Mouse (Mus musculus) MEL (cell line): ENCODE results near the gene Hes3. TPM values are rescaled to one million over a fixed set of nuclear protein-coding genes. Genes with fewer than 3 reads are reported as not detected.

Source experiments
- DNase-seq: peaks from one replicate; pipeline ENCODE4 v3.0.0; 2011; ENCODE audit warnings: low read depth, low spot score
- H3K27ac ChIP-seq: 2 replicates; pipeline ENCODE4 v1.5.1; 2012; ENCODE audit warnings: low read depth, mild to moderate bottlenecking, control low read depth, low read length, moderate library complexity; ENCODE audit not compliant: control insufficient read depth
- H3K27me3 ChIP-seq, 2 experiments: fragments of 150-350 bp in 1 of 2; sonication (generic) in 1 of 2; 2 replicates each; pipeline ENCODE4 v1.6.1; 2012; ENCODE audit warnings: low read length in 2 of 2, mild to moderate bottlenecking in 2 of 2, improper control_type of control experiment in 1 of 2, moderate library complexity in 1 of 2; ENCODE audit not compliant: insufficient read depth in 2 of 2, control insufficient read depth in 1 of 2
- H3K36me3 ChIP-seq, 2 experiments: 2 replicates each; pipeline ENCODE4 v1.6.1; 2012 to 2014; ENCODE audit warnings: low read length in 2 of 2, improper control_type of control experiment in 1 of 2, inconsistent platforms in 1 of 2, mild to moderate bottlenecking in 1 of 2; ENCODE audit not compliant: insufficient read depth in 2 of 2, control insufficient read depth in 1 of 2
- H3K4me1 ChIP-seq, 2 experiments: fragments of 150-350 bp in 1 of 2; sonication (generic) in 1 of 2; 2 replicates each; pipeline ENCODE4 v1.6.1; 2012; ENCODE audit warnings: low read length in 2 of 2, improper control_type of control experiment in 1 of 2, mild to moderate bottlenecking in 1 of 2; ENCODE audit not compliant: insufficient read depth in 2 of 2, control insufficient read depth in 1 of 2
- H3K4me3 ChIP-seq, 2 experiments: fragments of 150-350 bp in 1 of 2; sonication (generic) in 1 of 2; 2 replicates each; pipeline ENCODE4 v1.5.1; 2012; ENCODE audit warnings: low read depth in 2 of 2, low read length in 2 of 2, mild to moderate bottlenecking in 2 of 2, moderate library complexity in 2 of 2, control low read depth in 1 of 2, improper control_type of control experiment in 1 of 2; ENCODE audit not compliant: control insufficient read depth in 1 of 2, insufficient read depth in 1 of 2
- H3K79me2 ChIP-seq: 2 replicates; pipeline ENCODE4 v1.6.1; 2012; ENCODE audit warnings: mild to moderate bottlenecking, low read length, moderate library complexity; ENCODE audit not compliant: control insufficient read depth, poor library complexity, insufficient read depth
- H3K9ac ChIP-seq: 2 replicates; pipeline ENCODE4 v1.6.1; 2012; ENCODE audit warnings: low read depth, mild to moderate bottlenecking, control low read depth, low read length, moderate library complexity; ENCODE audit not compliant: control insufficient read depth, poor library complexity, severe bottlenecking
- H3K9me3 ChIP-seq: fragments of 150-350 bp; sonication (generic); replicated peaks from 2 replicates; pipeline ENCODE4 v1.6.1; 2012; ENCODE audit warnings: mild to moderate bottlenecking, low read length, improper control_type of control experiment, moderate library complexity; ENCODE audit not compliant: insufficient read depth
- CTCF ChIP-seq, 3 experiments: IDR thresholded peaks in 2 of 3; conservative IDR thresholded peaks in 1 of 3; 2 replicates each; pipeline ENCODE4 v1.5.1; 2011 to 2012; ENCODE audit warnings: low read length in 3 of 3, low read depth in 2 of 3, mild to moderate bottlenecking in 2 of 3, improper control_type of control experiment in 1 of 3, inconsistent platforms in 1 of 3, mixed read lengths in 1 of 3, moderate library complexity in 1 of 3; ENCODE audit not compliant: control insufficient read depth in 1 of 3, insufficient read depth in 1 of 3, poor library complexity in 1 of 3, severe bottlenecking in 1 of 3
- ELF1 ChIP-seq: IDR thresholded peaks from 2 replicates; pipeline ENCODE4 v1.6.1; 2014; ENCODE audit warnings: low read depth, mild to moderate bottlenecking, inconsistent platforms, low read length, improper control_type of control experiment, moderate library complexity
- JUND ChIP-seq: IDR thresholded peaks from 2 replicates; pipeline ENCODE4 v1.6.1; 2011; ENCODE audit warnings: low read depth, mild to moderate bottlenecking, improper control_type of control experiment, low read length
- KAT2A ChIP-seq: conservative IDR thresholded peaks from 2 replicates; pipeline ENCODE4 v1.6.1; 2012; ENCODE audit warnings: low read depth, low read length, improper control_type of control experiment, inconsistent platforms
- MAX ChIP-seq: IDR thresholded peaks from 2 replicates; pipeline ENCODE4 v1.6.1; 2011; ENCODE audit warnings: low read length, improper control_type of control experiment
- MAZ ChIP-seq: IDR thresholded peaks from 2 replicates; pipeline ENCODE4 v1.6.1; 2012; ENCODE audit warnings: low read depth, mild to moderate bottlenecking, inconsistent platforms, low read length, improper control_type of control experiment
- POLR2A ChIP-seq, 2 experiments: IDR thresholded peaks; 2 replicates each; pipeline ENCODE4 v1.6.1; 2011 to 2012; ENCODE audit warnings: low read length in 2 of 2, mild to moderate bottlenecking in 2 of 2, control low read depth in 1 of 2, improper control_type of control experiment in 1 of 2, low read depth in 1 of 2, moderate library complexity in 1 of 2; ENCODE audit not compliant: control insufficient read depth in 1 of 2, insufficient read depth in 1 of 2, poor library complexity in 1 of 2
- POLR2AphosphoS2 ChIP-seq: IDR thresholded peaks from 2 replicates; pipeline ENCODE4 v1.6.1; 2011; ENCODE audit warnings: low read length, improper control_type of control experiment
- POLR2AphosphoS5 ChIP-seq: IDR thresholded peaks from 2 replicates; pipeline ENCODE4 v1.6.1; 2012; ENCODE audit warnings: low read depth, borderline replicate concordance, mild to moderate bottlenecking, inconsistent platforms, low read length, moderate library complexity, mixed read lengths
- SMC3 ChIP-seq: IDR thresholded peaks from 2 replicates; pipeline ENCODE4 v1.6.1; 2011; ENCODE audit warnings: low read depth, low read length, improper control_type of control experiment
- TBP ChIP-seq: IDR thresholded peaks from 2 replicates; pipeline ENCODE4 v1.8.0; 2011; ENCODE audit warnings: low read depth, low read length, improper control_type of control experiment
- TCF12 ChIP-seq: IDR thresholded peaks from 2 replicates; pipeline ENCODE4 v1.6.1; 2014; ENCODE audit warnings: low read depth, mild to moderate bottlenecking, inconsistent platforms, low read length, improper control_type of control experiment, moderate library complexity
- USF2 ChIP-seq, 2 experiments: IDR thresholded peaks; 2 replicates each; pipeline ENCODE4 v1.6.1; 2011 to 2012; ENCODE audit warnings: improper control_type of control experiment in 2 of 2, low read length in 2 of 2, borderline replicate concordance in 1 of 2, inconsistent platforms in 1 of 2, low read depth in 1 of 2, mild to moderate bottlenecking in 1 of 2; ENCODE audit not compliant: insufficient read depth in 1 of 2
- polyA plus RNA-seq, 2 experiments: library from polyadenylated mRNA; stranded (reverse) in 1 of 2; unstranded in 1 of 2; fragments of >175 nt in 1 of 2; fragments of >200 nt in 1 of 2; gene quantifications; 2 replicates each; pipeline versions ENCODE4 v1.2.1 to v1.2.4; 2012; ENCODE audit warnings: low replicate concordance in 2 of 2, low read depth in 1 of 2; ENCODE audit not compliant: insufficient read length in 2 of 2, insufficient read depth in 1 of 2, missing spikeins in 1 of 2
- total RNA-seq: library from RNA; depleted of rRNA; stranded (reverse); fragments of 300-350 nt; gene quantifications from 2 replicates; pipeline ENCODE4 v1.2.3, GENCODE M21; 2012

Hes3 gene
- total and polyA plus RNA-seq, 3 experiments: 0.04 TPM; not detected in 2

- no peaks in the 10 kb centered on the region for H3K27me3 ChIP-seq
Observed at GRCm38 (mm10) chr4:152315498-152316213, 24.2 kb upstream of the Hes3 start.

DNA sequence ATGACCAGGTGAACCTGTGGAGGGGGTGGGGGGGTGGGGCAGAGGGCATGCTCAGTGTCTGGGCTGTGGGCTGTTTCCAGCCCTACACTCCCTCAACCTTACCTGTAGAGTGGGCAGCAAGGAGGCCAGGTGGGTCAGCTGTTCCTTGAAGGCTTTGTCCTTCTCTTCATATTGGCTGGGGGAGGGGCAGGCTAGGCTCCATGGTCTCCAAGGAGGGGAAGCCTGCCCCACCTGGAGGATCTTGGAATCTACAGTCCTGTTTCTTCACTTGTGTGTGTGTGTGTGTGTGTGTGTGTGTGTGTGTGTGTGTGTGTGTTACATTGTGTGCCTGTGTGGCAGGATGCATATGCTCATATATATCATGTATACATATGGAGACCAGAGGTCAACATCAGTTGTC lies 22.5 kb upstream of the Hes3 start:
- no peaks in the 10 kb centered on the region for H3K79me2 ChIP-seq
- H3K9me3 ChIP-seq: no peaks in the 10 kb centered on the region
- no peaks in the 10 kb centered on the region for H3K27me3 ChIP-seq
- no peak overlapping the region for H3K4me3 ChIP-seq
- H3K27ac ChIP-seq: no peak overlapping the region
- H3K4me1 ChIP-seq: no peaks in the 10 kb centered on the region
- no peak for DNase-seq
- H3K36me3 ChIP-seq: no peaks in the 10 kb centered on the region
- H3K9ac ChIP-seq: no peak overlapping the region
- TF ChIP-seq CTCF (IDR thresholded peaks at IDR 0.05 in 2 of 3, conservative IDR thresholded peaks at IDR 0.05 in 1 of 3; ENCODE audit: control insufficient read depth in 1 of 3, insufficient read depth in 1 of 3, low read depth in 2 of 3, low read length in 3 of 3, poor library complexity in 1 of 3, severe bottlenecking in 1 of 3) (peak in 1 of 3 experiments; percentile 13; a peak in 1 of 6 replicates), TCF12 (no peak)

More at GRCm38 (mm10) chr4:152315498-152316213, 24.2 kb upstream of the Hes3 start:
- no peaks in the 10 kb centered on the region for H3K4me1 ChIP-seq
- H3K79me2 ChIP-seq: no peaks in the 10 kb centered on the region
- no peak overlapping the region for H3K4me3 ChIP-seq
- no peak overlapping the region for H3K27ac ChIP-seq
- no peaks in the 10 kb centered on the region for H3K9me3 ChIP-seq
- no peak for TF ChIP-seq MAZ
- no peak for TF ChIP-seq POLR2AphosphoS2
- TF ChIP-seq MAX: no peak
- TF ChIP-seq POLR2A (IDR thresholded peaks at IDR 0.05; ENCODE audit: control insufficient read depth in 1 of 2, insufficient read depth in 1 of 2, low read depth in 1 of 2, low read length in 2 of 2, poor library complexity in 1 of 2): no peak
- no peak for TF ChIP-seq KAT2A
- DNase-seq: no peak
- no peak overlapping the region for H3K9ac ChIP-seq
- H3K36me3 ChIP-seq: no peaks in the 10 kb centered on the region

DNA sequence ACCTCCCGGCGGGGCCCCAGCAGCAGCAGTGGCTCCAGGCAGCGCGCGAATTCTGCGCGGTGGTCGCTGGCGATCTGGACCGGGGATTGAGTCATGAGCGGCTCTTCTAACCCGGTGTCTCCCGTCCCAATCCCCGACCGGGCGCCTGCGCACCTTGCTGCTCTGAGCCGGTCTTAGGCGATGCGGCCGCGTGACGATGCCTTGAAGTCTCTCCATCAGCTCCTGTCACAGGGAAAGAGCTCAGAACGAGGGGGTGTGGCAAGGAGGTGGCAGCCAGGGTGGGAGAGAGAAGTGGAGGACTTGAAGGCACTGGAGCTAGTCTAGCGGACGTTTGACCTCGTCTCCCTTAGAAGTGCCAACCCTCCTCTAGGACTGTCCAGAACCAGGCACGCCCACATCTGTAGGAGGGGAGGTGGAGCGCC lies 21.8 kb upstream of the Hes3 start:
- no peaks in the 10 kb centered on the region for H3K36me3 ChIP-seq
- TF ChIP-seq JUND: no peak
- TF ChIP-seq TBP: no peak
- no peak for TF ChIP-seq POLR2AphosphoS5
- TF ChIP-seq USF2 (IDR thresholded peaks at IDR 0.05; ENCODE audit: borderline replicate concordance in 1 of 2, insufficient read depth in 1 of 2, low read depth in 1 of 2, low read length in 2 of 2): no peak
- TF ChIP-seq SMC3: no peak
- TF ChIP-seq ELF1: no peak
- no peak for TF ChIP-seq KAT2A
- TF ChIP-seq, all 39 proteins: peak for 0
- Histone ChIP-seq H3K9me3 (no peaks in the 10 kb centered on the region), H3K27ac (no peak overlapping the region), H3K79me2 (no peaks in the 10 kb centered on the region), H3K4me1 (no peaks in the 10 kb centered on the region), H3K9ac (no peak overlapping the region), H3K4me3 (no peak overlapping the region), H3K27me3 (no peaks in the 10 kb centered on the region)
- no peak for DNase-seq
